In genomic region chr7:44487936-44488335, GRCm38 (mm10) we compare ENCODE assay signal across 24 mouse cellular contexts. TPM values are rescaled to one million over a fixed set of nuclear protein-coding genes. Genes with fewer than 3 reads are reported as not detected.
DNase-seq lines count a peak whose midpoint lies in the region; ATAC-seq and TF ChIP-seq lines count a peak whose summit lies in the region.
"Had no signal": no experiment of that assay in that cellular context is flagged by ENCODE, and none has a peak within 500 bp of the region (broad histone marks: within the 10 kb centered on the region; RNA-seq: fewer than 3 reads in every experiment).

No protein-coding gene starts in this region.

- H3K27me3 ChIP-seq in hindbrain, postnatal 0 days (ENCODE audit: insufficient read depth, low read length): no peaks in the 10 kb centered on the region
- H3K27me3 ChIP-seq in hindbrain, embryonic 14.5 days (ENCODE audit: control insufficient read depth, insufficient read depth, low read length): no peaks in the 10 kb centered on the region
- H3K27me3 ChIP-seq in midbrain, embryonic 13.5 days: no peaks in the 10 kb centered on the region
- H3K27me3 ChIP-seq in midbrain, embryonic 14.5 days (ENCODE audit: control insufficient read depth, insufficient read depth, low read length): no peaks in the 10 kb centered on the region
- H3K27me3 ChIP-seq: embryonic facial prominence, embryonic 12.5 days had no signal

- DNase-seq in cerebellum, adult 11-12 months: peak; percentile 9
- DNase-seq in cerebellum, adult 9-11 months: no peak
- DNase-seq in hindbrain, postnatal 0 days (ENCODE audit: low spot score): peak; percentile 0
- DNase-seq in hindbrain, embryonic 14.5 days (ENCODE audit: low spot score): no peak
- DNase-seq in midbrain, embryonic 14.5 days: no peak
- peak; percentile 2 for DNase-seq in thymus, postnatal 4 days
- no peak for DNase-seq in thymus, postnatal 10 days (ENCODE audit: low spot score in 2 of 2)
- DNase-seq: adrenal gland, adult 8-10 months; adrenal gland, postnatal 36 days; B cell, adult 2 months; cerebellum, adult 8-10 months; heart, adult 18-20 months; heart, postnatal 10 days had no signal

- H3K4me3 ChIP-seq in hindbrain, postnatal 0 days (ENCODE audit: low read length): no peak overlapping the region
- no peak overlapping the region for H3K4me3 ChIP-seq in hindbrain, embryonic 14.5 days (replicated peaks; ENCODE audit: low read length)
- H3K4me3 ChIP-seq in midbrain, embryonic 13.5 days (replicated peaks): no peak overlapping the region
- H3K4me3 ChIP-seq in midbrain, embryonic 14.5 days (replicated peaks; ENCODE audit: low read depth, low read length): no peak overlapping the region
- H3K4me3 ChIP-seq: embryonic facial prominence, embryonic 12.5 days; gastrocnemius, adult 2 months; heart, embryonic 10.5 days; hindbrain, embryonic 13.5 days had no signal

- H3K4me1 ChIP-seq in hindbrain, postnatal 0 days (ENCODE audit: insufficient read depth, low read length): no peaks in the 10 kb centered on the region
- no peaks in the 10 kb centered on the region for H3K4me1 ChIP-seq in hindbrain, embryonic 14.5 days (replicated peaks; ENCODE audit: control insufficient read depth, insufficient read depth, low read length)
- H3K4me1 ChIP-seq in midbrain, embryonic 13.5 days (replicated peaks): peaks cover 4% of the 10 kb centered on the region; the same call in 1 of the 2 replicates
- H3K4me1 ChIP-seq in midbrain, embryonic 14.5 days (ENCODE audit: control insufficient read depth, insufficient read depth, low read length): no peaks in the 10 kb centered on the region
- H3K4me1 ChIP-seq: embryonic facial prominence, embryonic 12.5 days had no signal

- no peak overlapping the region for H3K4me2 ChIP-seq in hindbrain, postnatal 0 days (ENCODE audit: low read depth, low read length)
- H3K4me2 ChIP-seq in hindbrain, embryonic 14.5 days (replicated peaks): no peak overlapping the region
- H3K4me2 ChIP-seq in midbrain, embryonic 13.5 days (replicated peaks): no peak overlapping the region
- H3K4me2 ChIP-seq in midbrain, embryonic 14.5 days (ENCODE audit: low read length): no peak overlapping the region
- H3K4me2 ChIP-seq: embryonic facial prominence, embryonic 12.5 days; hindbrain, embryonic 13.5 days had no signal

- no peak for TF ChIP-seq CTCF in hindbrain, postnatal 0 days (IDR thresholded peaks at IDR 0.05; ENCODE audit: low read depth)

- WGBS in hindbrain, postnatal 0 days: 82% methylated on average over 7 of the region's 7 CpGs
- 95% methylated on average over 7 of the region's 7 CpGs for WGBS in hindbrain, embryonic 14.5 days
- 90% methylated on average over 7 of the region's 7 CpGs for WGBS in midbrain, embryonic 13.5 days
- 89% methylated on average over 7 of the region's 7 CpGs for WGBS in midbrain, embryonic 14.5 days

- no peak overlapping the region for H3K9ac ChIP-seq in hindbrain, postnatal 0 days (replicated peaks; ENCODE audit: low read length)
- H3K9ac ChIP-seq in hindbrain, embryonic 14.5 days: no peak overlapping the region
- H3K9ac ChIP-seq in midbrain, embryonic 13.5 days (replicated peaks): 0 out of 2 replicates have a peak overlapping the region, but pooled peaks have one; percentile 29
- no peak overlapping the region for H3K9ac ChIP-seq in midbrain, embryonic 14.5 days (replicated peaks; ENCODE audit: low read length)
- H3K9ac ChIP-seq: embryonic facial prominence, embryonic 12.5 days had no signal

- peaks cover 40% of the 10 kb centered on the region for H3K36me3 ChIP-seq in hindbrain, postnatal 0 days (ENCODE audit: insufficient read depth, low read length)
- peaks cover 44% of the 10 kb centered on the region for H3K36me3 ChIP-seq in hindbrain, embryonic 14.5 days (replicated peaks; ENCODE audit: control insufficient read depth, insufficient read depth)
- peaks cover 45% of the 10 kb centered on the region for H3K36me3 ChIP-seq in midbrain, embryonic 13.5 days
- peaks cover 45% of the 10 kb centered on the region for H3K36me3 ChIP-seq in midbrain, embryonic 14.5 days (ENCODE audit: control insufficient read depth, insufficient read depth, low read length)

- H3K27ac ChIP-seq in hindbrain, postnatal 0 days: no peak overlapping the region
- no peak overlapping the region for H3K27ac ChIP-seq in hindbrain, embryonic 14.5 days
- H3K27ac ChIP-seq in midbrain, embryonic 13.5 days: no peak overlapping the region
- no peak overlapping the region for H3K27ac ChIP-seq in midbrain, embryonic 14.5 days (replicated peaks; ENCODE audit: low read depth, low read length)
- H3K27ac ChIP-seq: embryonic facial prominence, embryonic 12.5 days; gastrocnemius, adult 2 months had no signal

- no peaks in the 10 kb centered on the region for H3K9me3 ChIP-seq in hindbrain, postnatal 0 days (ENCODE audit: low read length)
- no peaks in the 10 kb centered on the region for H3K9me3 ChIP-seq in hindbrain, embryonic 14.5 days (ENCODE audit: control insufficient read depth, low read length)
- H3K9me3 ChIP-seq in midbrain, embryonic 13.5 days: no peaks in the 10 kb centered on the region
- H3K9me3 ChIP-seq in midbrain, embryonic 14.5 days (ENCODE audit: control insufficient read depth, low read length): no peaks in the 10 kb centered on the region
- H3K9me3 ChIP-seq: embryonic facial prominence, embryonic 12.5 days; G1E; heart, embryonic 10.5 days; hindbrain, embryonic 13.5 days had no signal

- ATAC-seq in hindbrain, postnatal 0 days: no peak
- ATAC-seq in hindbrain, embryonic 14.5 days (ENCODE audit: low FRiP score): no peak
- ATAC-seq in midbrain, embryonic 13.5 days: no peak
- no peak for ATAC-seq in midbrain, embryonic 14.5 days (ENCODE audit: low FRiP score, low TSS enrichment)
- ATAC-seq: CD4-positive, CD25-positive, alpha-beta regulatory T cell, adult 4 months; forebrain, embryonic 16.5 days had no signal

RNA-seq across cellular contexts. Expression of gene Emc10, which starts 8.4 kb away (rescaled TPM):
- 311 and 319 TPM in 2 replicates for total RNA-seq in hindbrain, postnatal 0 days (2014; rRNA removed)
- 138 and 152 TPM in 2 replicates for polyA plus RNA-seq in hindbrain, postnatal 0 days (2015; fragmentation: Nextera tagmentation; extraction: Ambion mirVana)
- 167 and 182 TPM in 2 replicates for polyA plus RNA-seq in hindbrain, embryonic 14.5 days (2014; fragmentation: Nextera tagmentation; extraction: Ambion mirVana)
- 118 and 129 TPM in 2 replicates for polyA plus RNA-seq in midbrain, embryonic 13.5 days (2015; fragmentation: Nextera tagmentation; extraction: Ambion mirVana)
- 152 and 163 TPM in 2 replicates for polyA plus RNA-seq in midbrain, embryonic 14.5 days (2014; fragmentation: Nextera tagmentation; extraction: Ambion mirVana)

RNA-seq across cellular contexts. Expression of gene Fam71e1, which starts 8.4 kb away (rescaled TPM):
- 19.7 and 19.8 TPM in 2 replicates for total RNA-seq in hindbrain, postnatal 0 days (2014; rRNA removed)
- polyA plus RNA-seq in hindbrain, postnatal 0 days (2015; fragmentation: Nextera tagmentation; extraction: Ambion mirVana): 26.7 and 31.9 TPM in 2 replicates
- 10.9 and 23.8 TPM in 2 replicates for polyA plus RNA-seq in hindbrain, embryonic 14.5 days (2014; fragmentation: Nextera tagmentation; extraction: Ambion mirVana)
- polyA plus RNA-seq in midbrain, embryonic 13.5 days (2015; fragmentation: Nextera tagmentation; extraction: Ambion mirVana): 43.0 and 46.1 TPM in 2 replicates
- polyA plus RNA-seq in midbrain, embryonic 14.5 days (2014; fragmentation: Nextera tagmentation; extraction: Ambion mirVana): 26.8 and 28.6 TPM in 2 replicates
- total RNA-seq: hematopoietic stem cell, adult 5-6 weeks had no signal

RNA-seq across cellular contexts. Expression of gene Josd2, which starts 20.2 kb away (rescaled TPM):
- 32.7 and 44.5 TPM in 2 replicates for total RNA-seq in hindbrain, postnatal 0 days (2014; rRNA removed)
- 28.3 and 32.7 TPM in 2 replicates for polyA plus RNA-seq in hindbrain, postnatal 0 days (2015; fragmentation: Nextera tagmentation; extraction: Ambion mirVana)
- 26.9 and 33.4 TPM in 2 replicates for polyA plus RNA-seq in hindbrain, embryonic 14.5 days (2014; fragmentation: Nextera tagmentation; extraction: Ambion mirVana)
- polyA plus RNA-seq in midbrain, embryonic 13.5 days (2015; fragmentation: Nextera tagmentation; extraction: Ambion mirVana): 41.6 and 44.8 TPM in 2 replicates
- 27.9 and 32.5 TPM in 2 replicates for polyA plus RNA-seq in midbrain, embryonic 14.5 days (2014; fragmentation: Nextera tagmentation; extraction: Ambion mirVana)

RNA-seq across cellular contexts. Expression of gene Aspdh, which starts 22.7 kb away (rescaled TPM):
- 10.2 and 15.5 TPM in 2 replicates for total RNA-seq in hindbrain, postnatal 0 days (2014; rRNA removed)
- 3.1 and 3.8 TPM in 2 replicates for polyA plus RNA-seq in hindbrain, postnatal 0 days (2015; fragmentation: Nextera tagmentation; extraction: Ambion mirVana)
- polyA plus RNA-seq in hindbrain, embryonic 14.5 days (2014; fragmentation: Nextera tagmentation; extraction: Ambion mirVana): 3.4 and 5.1 TPM in 2 replicates
- polyA plus RNA-seq in midbrain, embryonic 13.5 days (2015; fragmentation: Nextera tagmentation; extraction: Ambion mirVana): 8.6 and 10.8 TPM in 2 replicates
- 8.6 and 8.9 TPM in 2 replicates for polyA plus RNA-seq in midbrain, embryonic 14.5 days (2014; fragmentation: Nextera tagmentation; extraction: Ambion mirVana)
- total RNA-seq: G1E; gastrocnemius, adult 2 months; gastrocnemius, postnatal 36 days; hematopoietic stem cell, adult 5-6 weeks had no signal
- polyA plus RNA-seq: G1E had no signal

RNA-seq across cellular contexts. Expression of gene Mybpc2, which starts 36.5 kb away (rescaled TPM):
- total RNA-seq in hindbrain, postnatal 0 days (2014; rRNA removed): 0.14 and 0.47 TPM in 2 replicates
- 0.19 and 0.25 TPM in 2 replicates for polyA plus RNA-seq in hindbrain, postnatal 0 days (2015; fragmentation: Nextera tagmentation; extraction: Ambion mirVana)
- 0.05 and 0.09 TPM in 2 replicates for polyA plus RNA-seq in hindbrain, embryonic 14.5 days (2014; fragmentation: Nextera tagmentation; extraction: Ambion mirVana)
- polyA plus RNA-seq in midbrain, embryonic 13.5 days (2015; fragmentation: Nextera tagmentation; extraction: Ambion mirVana): 0.16 and 0.23 TPM in 2 replicates
- 0.15 and 0.20 TPM in 2 replicates for polyA plus RNA-seq in midbrain, embryonic 14.5 days (2014; fragmentation: Nextera tagmentation; extraction: Ambion mirVana)
- total RNA-seq: adrenal gland, postnatal 36 days; hematopoietic stem cell, adult 5-6 weeks had no signal
- polyA plus RNA-seq: CD4-positive, CD25-positive, alpha-beta regulatory T cell, adult 4 months; forebrain, embryonic 11.5 days; G1E had no signal

Comparison
In these comparisons a context has a peak if more than half of its experiments do, and no peak if none do; other contexts are left out.
1. DNase-seq: peak in cerebellum, adult 11-12 months (single experiment), hindbrain, postnatal 0 days (single experiment) and thymus, postnatal 4 days (single experiment); none in cerebellum, adult 9-11 months (single experiment), hindbrain, embryonic 14.5 days (single experiment), midbrain, embryonic 14.5 days (single experiment) and thymus, postnatal 10 days (0 of 2).